Mouse (Mus musculus) kidney, adult 11 months (tissue): ENCODE measurements at regions not wholly inside any gene's neighbourhood (a gene's known extent, or its start where the extent isn't known, plus 50 kb on each side); places are given as distances from the start of the nearest gene placed in this dataset.

Source experiments
- DNase-seq: peaks from one replicate; pipeline ENCODE4 v3.0.0; 2022

GRCm38 (mm10) chr11:45058658-45059057 lies 441.5 kb downstream of the Ebf1 start:
- DNase-seq = no peak

GRCm38 (mm10) chr11:45066592-45066991 lies 449.5 kb downstream of the Ebf1 start:
- DNase-seq = no peak

GRCm38 (mm10) chr11:45070280-45070679 lies 453.2 kb downstream of the Ebf1 start:
- no peak for DNase-seq

GRCm38 (mm10) chr11:45071195-45071594 lies 454.1 kb downstream of the Ebf1 start:
- DNase-seq = no peak

- DNase-seq = no peak
Measured at GRCm38 (mm10) chr11:45084506-45085037, 467.5 kb downstream of the Ebf1 start.

- DNase-seq = no peak
Measured at GRCm38 (mm10) chr11:45085145-45085544, 468.0 kb downstream of the Ebf1 start.

GRCm38 (mm10) chr11:45087186-45087915 lies 470.2 kb downstream of the Ebf1 start:
- DNase-seq = peak; percentile 13

- DNase-seq = no peak
Measured at GRCm38 (mm10) chr11:45088286-45088685, 471.2 kb downstream of the Ebf1 start.

GRCm38 (mm10) chr11:45089561-45089960 lies 472.4 kb downstream of the Ebf1 start:
- no peak for DNase-seq

- DNase-seq = no peak
Measured at GRCm38 (mm10) chr11:45103498-45104336, 486.6 kb downstream of the Ebf1 start.

- no peak for DNase-seq
Measured at GRCm38 (mm10) chr11:45116702-45117101, 499.6 kb downstream of the Ebf1 start.

GRCm38 (mm10) chr11:45123276-45123675 lies 506.2 kb downstream of the Ebf1 start:
- DNase-seq = no peak

- no peak for DNase-seq
Measured at GRCm38 (mm10) chr11:45136781-45137180, 519.7 kb downstream of the Ebf1 start.

- no peak for DNase-seq
Measured at GRCm38 (mm10) chr11:45138351-45138975, 521.3 kb downstream of the Ebf1 start.

GRCm38 (mm10) chr11:45140490-45140889 lies 523.4 kb downstream of the Ebf1 start:
- no peak for DNase-seq

- DNase-seq = no peak
Measured at GRCm38 (mm10) chr11:45154070-45154469, 537.0 kb downstream of the Ebf1 start.

- no peak for DNase-seq
Measured at GRCm38 (mm10) chr11:45154497-45154896, 537.4 kb downstream of the Ebf1 start.

- DNase-seq = no peak
Measured at GRCm38 (mm10) chr11:45155782-45156181, 538.7 kb downstream of the Ebf1 start.

- no peak for DNase-seq
Measured at GRCm38 (mm10) chr11:45158282-45158681, 541.2 kb downstream of the Ebf1 start.

- DNase-seq = no peak
Measured at GRCm38 (mm10) chr11:45160871-45161270, 543.8 kb downstream of the Ebf1 start.

GRCm38 (mm10) chr11:45173546-45173945 lies 556.4 kb downstream of the Ebf1 start:
- no peak for DNase-seq

GRCm38 (mm10) chr11:45174071-45174470 lies 557.0 kb downstream of the Ebf1 start:
- DNase-seq = no peak
